Mouse (Mus musculus) heart, adult 9 months (tissue): Measurements from ENCODE around the gene Snrpd3.

Source experiments
- DNase-seq, 2 experiments: peaks; one replicate each; pipeline ENCODE4 v3.0.0; 2022; ENCODE audit warnings: low spot score in 2 of 2

Snrpd3 gene

GRCm38 (mm10) chr10:75534216-75534615 lies 16.9 kb downstream of the Snrpd3 start:
- no peak for DNase-seq

GRCm38 (mm10) chr10:75534934-75535333 lies 17.6 kb downstream of the Snrpd3 start:
- DNase-seq: peak in 1 of 2 experiments; percentile 52

- peak in 1 of 2 experiments; percentile 56 for DNase-seq
Measured at GRCm38 (mm10) chr10:75535423-75535822, 18.1 kb downstream of the Snrpd3 start.

GRCm38 (mm10) chr10:75536123-75536522 lies 18.8 kb downstream of the Snrpd3 start:
- no peak for DNase-seq

- no peak for DNase-seq
Measured at GRCm38 (mm10) chr10:75547901-75548300, 30.6 kb downstream of the Snrpd3 start.

- DNase-seq: no peak
Measured at GRCm38 (mm10) chr10:75548486-75548885, 31.1 kb downstream of the Snrpd3 start.

- no peak for DNase-seq
Measured at GRCm38 (mm10) chr10:75549886-75550285, 32.5 kb downstream of the Snrpd3 start.

GRCm38 (mm10) chr10:75551175-75551574 lies 33.8 kb downstream of the Snrpd3 start:
- no peak for DNase-seq

- DNase-seq: no peak
Measured at GRCm38 (mm10) chr10:75552106-75552505, 34.8 kb downstream of the Snrpd3 start.

- no peak for DNase-seq
Measured at GRCm38 (mm10) chr10:75552701-75553450, 35.5 kb downstream of the Snrpd3 start.

- no peak for DNase-seq
Measured at GRCm38 (mm10) chr10:75554090-75554489, 36.7 kb downstream of the Snrpd3 start.

- DNase-seq: no peak
Measured at GRCm38 (mm10) chr10:75555557-75555956, 38.2 kb downstream of the Snrpd3 start.

GRCm38 (mm10) chr10:75556026-75556425 lies 38.7 kb downstream of the Snrpd3 start:
- DNase-seq: no peak

GRCm38 (mm10) chr10:75558515-75558914 lies 41.2 kb downstream of the Snrpd3 start:
- DNase-seq: no peak

GRCm38 (mm10) chr10:75559041-75559675 lies 41.8 kb downstream of the Snrpd3 start:
- DNase-seq: no peak

GRCm38 (mm10) chr10:75559676-75560548 lies 42.6 kb downstream of the Snrpd3 start, which contains the start of gene Lrrc75b:
TSS of gene Lrrc75b (minus strand) at chr10:75560330.
- DNase-seq: peak; percentile 41 to 64

GRCm38 (mm10) chr10:75560549-75560899 lies 43.2 kb downstream of the Snrpd3 start:
- no peak for DNase-seq

GRCm38 (mm10) chr10:75561071-75561654 lies 43.8 kb downstream of the Snrpd3 start, which contains the start of gene Ggt1:
TSS of gene Ggt1 (plus strand) at chr10:75561604.
- no peak for DNase-seq

- no peak for DNase-seq
Measured at GRCm38 (mm10) chr10:75562596-75562995, 45.2 kb downstream of the Snrpd3 start.

GRCm38 (mm10) chr10:75564687-75565265 lies 47.4 kb downstream of the Snrpd3 start:
- DNase-seq: no peak

GRCm38 (mm10) chr10:75565436-75565835 lies 48.1 kb downstream of the Snrpd3 start:
- no peak for DNase-seq
